Mouse (Mus musculus) heart, embryonic 14.5 days (tissue): ENCODE measurements around the gene Bloc1s5. TPM values are rescaled to one million over a fixed set of nuclear protein-coding genes. Genes with fewer than 3 reads are reported as not detected.

Experiments
- ATAC-seq: fragments of 200-750 bp; cut with Nextera tagmentation; 2 replicates; pipeline ENCODE4 v1.8.0; 2017; ENCODE audit warnings: low read depth, moderate TSS enrichment; ENCODE audit not compliant: insufficient number of reproducible peaks, insufficient read depth, low FRiP score
- H3K27ac ChIP-seq, 2 experiments: fragments of 200-500 bp in 1 of 2; fragments of 300-500 bp in 1 of 2; sonication (generic) in 1 of 2; replicated peaks in 1 of 2; 2 replicates each; pipeline ENCODE4 v1.5.1; 2012 to 2014; ENCODE audit warnings: low read depth in 2 of 2, low read length in 2 of 2, control low read depth in 1 of 2, mild to moderate bottlenecking in 1 of 2, mixed read lengths in 1 of 2; ENCODE audit not compliant: control insufficient read depth in 1 of 2, insufficient read depth in 1 of 2
- H3K27me3 ChIP-seq: fragments of 300-500 bp; sonication (generic); 2 replicates; pipeline ENCODE4 v1.6.1; 2014; ENCODE audit warnings: mild to moderate bottlenecking, low read length, control low read depth; ENCODE audit not compliant: control insufficient read depth, insufficient read depth
- H3K36me3 ChIP-seq: fragments of 300-500 bp; sonication (generic); 2 replicates; pipeline ENCODE4 v1.6.1; 2014; ENCODE audit warnings: mild to moderate bottlenecking, control low read depth, low read length, mixed read lengths; ENCODE audit not compliant: control insufficient read depth, insufficient read depth
- H3K4me1 ChIP-seq, 2 experiments: fragments of 200-500 bp in 1 of 2; fragments of 300-500 bp in 1 of 2; sonication (generic) in 1 of 2; 2 replicates each; pipeline ENCODE4 v1.6.1; 2012 to 2014; ENCODE audit warnings: low read length in 2 of 2, control low read depth in 1 of 2, mixed read lengths in 1 of 2; ENCODE audit not compliant: control insufficient read depth in 2 of 2, insufficient read depth in 2 of 2
- H3K4me2 ChIP-seq: fragments of 300-500 bp; sonication (generic); 2 replicates; pipeline ENCODE4 v1.6.1; 2014; ENCODE audit warnings: mild to moderate bottlenecking, low read length
- H3K4me3 ChIP-seq, 2 experiments: fragments of 200-500 bp in 1 of 2; fragments of 300-500 bp in 1 of 2; sonication (generic) in 1 of 2; 2 replicates each; pipeline ENCODE4 v1.5.1; 2012 to 2014; ENCODE audit warnings: low read length in 2 of 2, mild to moderate bottlenecking in 2 of 2, control low read depth in 1 of 2, low read depth in 1 of 2, moderate library complexity in 1 of 2; ENCODE audit not compliant: control insufficient read depth in 1 of 2, insufficient read depth in 1 of 2
- H3K9ac ChIP-seq: fragments of 300-500 bp; sonication (generic); 2 replicates; pipeline ENCODE4 v1.6.1; 2014; ENCODE audit warnings: mild to moderate bottlenecking, low read length
- H3K9me3 ChIP-seq: fragments of 300-500 bp; sonication (generic); 2 replicates; pipeline ENCODE4 v1.6.1; 2016; ENCODE audit warnings: low read length, control low read depth; ENCODE audit not compliant: control insufficient read depth
- WGBS: fragments of 180-500 bp; shearing (Covaris S2); extraction: QIAGEN DNeasy Blood & Tissue Kit; methylation state at CpG from one replicate; pipeline ENCODE4 v1.1.7; 2014; 5-methylcytosine and 5-hydroxymethylcytosine counted together
- polyA plus RNA-seq: library from polyadenylated mRNA; unstranded; fragments of >200 nt; fragmentation: Nextera tagmentation; extraction: Ambion mirVana; gene quantifications from 2 replicates; pipeline ENCODE4 v1.2.1, GENCODE M21; 2014

Bloc1s5 gene
- polyA plus RNA-seq, 1 experiment from 2014 or later: 17.4 TPM

DNA sequence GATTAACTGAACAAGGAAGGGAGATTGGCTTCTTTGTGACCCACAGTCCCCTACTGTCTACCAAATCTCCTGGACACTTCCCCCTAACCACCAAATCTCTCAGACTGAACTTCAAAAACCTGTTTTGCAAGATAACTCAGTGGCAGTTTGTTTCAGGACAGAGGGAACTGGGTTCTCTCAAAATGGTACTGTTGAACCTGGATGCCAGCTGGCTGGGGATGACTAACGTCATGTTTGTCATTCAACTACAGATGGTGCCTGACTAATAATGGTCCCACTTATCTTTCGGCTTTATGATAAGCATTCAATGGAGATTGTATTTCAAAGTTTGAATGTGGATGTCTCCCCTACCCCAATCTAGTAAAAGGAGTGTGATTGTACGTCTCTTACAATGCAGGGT is 60.2 kb downstream of the Bloc1s5 start:
- Histone ChIP-seq H3K9ac (no peak overlapping the region), H3K27me3 (no peaks in the 10 kb centered on the region), H3K36me3 (no peaks in the 10 kb centered on the region), H3K27ac (no peak overlapping the region), H3K4me1 (peaks cover 0 to 7% of the 10 kb centered on the region in 2 experiments; a peak in 2 of 4 replicates), H3K9me3 (no peaks in the 10 kb centered on the region; the same call in 1 of the 2 replicates), H3K4me3 (no peak overlapping the region), H3K4me2 (no peak overlapping the region)
- WGBS: 36% methylated on average over 3 of the region's 3 CpGs
- ATAC-seq: no peak

GRCm38 (mm10) chr13:38573281-38573680 is 61.6 kb downstream of the Bloc1s5 start:
- Histone ChIP-seq H3K4me1 (peaks cover 0 to 6% of the 10 kb centered on the region in 2 experiments; a peak in 2 of 4 replicates), H3K27me3 (no peaks in the 10 kb centered on the region), H3K9ac (no peak overlapping the region), H3K4me2 (no peak overlapping the region), H3K27ac (no peak overlapping the region), H3K9me3 (no peaks in the 10 kb centered on the region), H3K36me3 (no peaks in the 10 kb centered on the region), H3K4me3 (no peak overlapping the region)
- no peak for ATAC-seq
- 95% methylated on average over 1 of the region's 1 CpGs for WGBS

DNA sequence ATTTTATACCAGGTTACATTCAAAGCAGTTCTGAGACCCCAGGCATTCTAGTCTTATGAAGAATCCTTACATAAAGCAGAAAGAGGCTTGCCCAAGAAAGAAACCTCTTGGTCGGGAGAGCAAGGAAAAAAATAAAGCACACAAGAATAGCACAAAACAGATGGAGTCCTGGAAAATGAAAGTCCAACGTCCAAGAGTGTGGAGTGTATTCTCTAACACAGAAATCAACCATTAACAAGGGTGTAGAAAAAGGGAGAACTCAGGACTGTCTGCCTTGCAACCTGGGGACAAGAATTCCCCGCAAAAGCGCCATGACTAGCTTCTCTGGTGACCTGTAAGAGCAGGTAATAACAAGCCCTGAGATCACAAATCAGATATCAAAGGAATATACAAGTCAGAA is 69.7 kb downstream of the Bloc1s5 start:
- no peak overlapping the region for H3K27ac ChIP-seq
- H3K27me3 ChIP-seq: no peaks in the 10 kb centered on the region
- H3K9ac ChIP-seq: no peak overlapping the region
- 71% methylated on average over 4 of the region's 4 CpGs for WGBS
- no peaks in the 10 kb centered on the region for H3K9me3 ChIP-seq
- H3K4me2 ChIP-seq: no peak overlapping the region
- no peaks in the 10 kb centered on the region for H3K4me1 ChIP-seq
- no peak overlapping the region for H3K4me3 ChIP-seq
- no peaks in the 10 kb centered on the region for H3K36me3 ChIP-seq
- ATAC-seq: no peak

DNA sequence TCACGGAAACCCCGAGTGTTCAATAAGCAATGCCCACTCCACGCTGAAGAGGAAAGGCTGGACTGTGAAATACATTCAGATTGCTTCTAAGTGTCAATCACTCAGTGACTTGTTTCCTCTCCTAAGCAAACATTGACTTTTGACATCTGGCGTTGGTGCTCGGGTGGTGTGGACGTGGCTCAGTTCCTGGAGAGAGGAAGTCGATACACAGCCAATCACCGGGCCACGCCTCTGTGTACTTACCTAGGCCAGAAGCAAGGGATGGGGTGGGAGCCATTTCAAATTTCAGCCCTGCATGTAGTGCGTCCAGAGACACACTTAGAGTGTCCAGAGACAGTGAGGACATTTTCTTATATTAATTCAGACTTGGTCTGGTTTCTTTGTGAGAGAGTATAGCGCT is 80.3 kb downstream of the Bloc1s5 start:
- no peaks in the 10 kb centered on the region for H3K4me1 ChIP-seq
- no peak overlapping the region for H3K4me3 ChIP-seq
- H3K4me2 ChIP-seq: no peak overlapping the region
- H3K9ac ChIP-seq: no peak overlapping the region
- no peaks in the 10 kb centered on the region for H3K36me3 ChIP-seq
- no peaks in the 10 kb centered on the region for H3K27me3 ChIP-seq
- no peak for ATAC-seq
- no peak overlapping the region for H3K27ac ChIP-seq
- 72% methylated on average over 11 of the region's 11 CpGs for WGBS
- H3K9me3 ChIP-seq: no peaks in the 10 kb centered on the region

DNA sequence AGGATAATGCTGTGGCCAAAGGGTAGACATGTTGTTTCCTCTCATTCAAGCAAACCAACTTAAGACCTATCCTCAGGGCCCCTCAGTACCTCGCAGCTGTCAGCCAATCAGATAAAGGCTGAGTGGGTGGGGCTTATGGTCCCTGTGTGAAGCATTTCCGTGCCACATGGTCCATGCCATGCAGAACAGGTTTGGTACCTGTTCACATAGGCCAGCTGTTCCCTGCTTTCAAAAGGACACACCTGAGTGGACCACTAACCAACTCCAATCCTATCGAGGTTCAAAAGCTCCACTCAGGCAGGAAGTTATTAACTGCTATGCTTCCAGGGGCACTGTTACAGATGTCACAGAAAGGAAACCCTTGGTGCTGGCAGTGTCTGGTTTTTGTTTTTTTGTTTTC is 80.7 kb downstream of the Bloc1s5 start:
- ATAC-seq: no peak

GRCm38 (mm10) chr13:38548681-38549080 is 86.2 kb downstream of the Bloc1s5 start:
- H3K4me2 ChIP-seq: no peak overlapping the region
- no peaks in the 10 kb centered on the region for H3K9me3 ChIP-seq
- no peaks in the 10 kb centered on the region for H3K27me3 ChIP-seq
- ATAC-seq: no peak
- H3K9ac ChIP-seq: no peak overlapping the region
- 77% methylated on average over 5 of the region's 5 CpGs for WGBS
- H3K36me3 ChIP-seq: no peaks in the 10 kb centered on the region
- no peak overlapping the region for H3K4me3 ChIP-seq
- H3K27ac ChIP-seq: no peak overlapping the region
- H3K4me1 ChIP-seq: no peaks in the 10 kb centered on the region; a peak in 1 of 4 replicates

More for the DNA sequence above, 80.7 kb downstream of the Bloc1s5 start:
- H3K9ac ChIP-seq: no peak overlapping the region
- no peaks in the 10 kb centered on the region for H3K36me3 ChIP-seq
- H3K4me3 ChIP-seq: no peak overlapping the region
- no peak overlapping the region for H3K4me2 ChIP-seq
- H3K27me3 ChIP-seq: no peaks in the 10 kb centered on the region
- no peaks in the 10 kb centered on the region for H3K9me3 ChIP-seq
- no peaks in the 10 kb centered on the region for H3K4me1 ChIP-seq
- WGBS: 61% methylated on average over 3 of the region's 3 CpGs
- no peak overlapping the region for H3K27ac ChIP-seq

- no peak for ATAC-seq
- WGBS: 69% methylated on average over 5 of the region's 5 CpGs
Observed at GRCm38 (mm10) chr13:38547717-38548116, 87.2 kb downstream of the Bloc1s5 start.

GRCm38 (mm10) chr13:38546754-38547153 is 88.2 kb downstream of the Bloc1s5 start:
- no peak overlapping the region for H3K4me2 ChIP-seq
- H3K27ac ChIP-seq: no peak overlapping the region
- H3K9ac ChIP-seq: no peak overlapping the region
- ATAC-seq: no peak
- no peaks in the 10 kb centered on the region for H3K9me3 ChIP-seq
- H3K4me1 ChIP-seq: no peaks in the 10 kb centered on the region; a peak in 1 of 4 replicates
- no peaks in the 10 kb centered on the region for H3K36me3 ChIP-seq
- 84% methylated on average over 4 of the region's 4 CpGs for WGBS
- no peak overlapping the region for H3K4me3 ChIP-seq
- no peaks in the 10 kb centered on the region for H3K27me3 ChIP-seq

More at GRCm38 (mm10) chr13:38547717-38548116, 87.2 kb downstream of the Bloc1s5 start:
- Histone ChIP-seq H3K4me2 (no peak overlapping the region), H3K4me3 (no peak overlapping the region), H3K27me3 (no peaks in the 10 kb centered on the region), H3K9me3 (no peaks in the 10 kb centered on the region), H3K27ac (no peak overlapping the region), H3K9ac (no peak overlapping the region), H3K4me1 (no peaks in the 10 kb centered on the region; a peak in 1 of 4 replicates), H3K36me3 (no peaks in the 10 kb centered on the region)
